Mouse (Mus musculus): ENCODE measurements at regions not wholly inside any gene's neighbourhood (a gene's known extent, or its start where the extent isn't known, plus 50 kb on each side); places are given as distances from the start of the nearest gene placed in this dataset.

DNA sequence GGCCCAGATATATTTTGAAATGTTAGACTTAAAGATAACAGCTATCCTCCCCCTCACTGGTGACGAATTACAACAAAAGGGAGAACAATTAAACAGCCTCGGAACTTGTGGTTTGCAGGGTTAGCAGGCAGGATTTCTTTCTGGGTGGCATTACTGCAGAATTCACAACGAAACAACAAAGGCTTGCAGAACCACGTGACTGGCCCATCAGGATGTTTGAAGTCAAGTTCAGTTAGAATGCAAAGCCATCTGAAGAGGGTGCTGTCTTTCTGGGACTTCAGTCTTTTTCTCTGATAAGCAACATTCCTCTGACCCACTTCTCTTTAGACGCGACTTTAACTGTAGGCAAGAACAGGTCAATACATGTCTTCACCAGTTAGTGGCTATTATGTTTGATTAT lies 436.9 kb upstream of the Sox9 start:
- in situ Hi-C loops (cut with MboI; ENCODE audit: low sequenced_read_pairs), result no loop called here

DNA sequence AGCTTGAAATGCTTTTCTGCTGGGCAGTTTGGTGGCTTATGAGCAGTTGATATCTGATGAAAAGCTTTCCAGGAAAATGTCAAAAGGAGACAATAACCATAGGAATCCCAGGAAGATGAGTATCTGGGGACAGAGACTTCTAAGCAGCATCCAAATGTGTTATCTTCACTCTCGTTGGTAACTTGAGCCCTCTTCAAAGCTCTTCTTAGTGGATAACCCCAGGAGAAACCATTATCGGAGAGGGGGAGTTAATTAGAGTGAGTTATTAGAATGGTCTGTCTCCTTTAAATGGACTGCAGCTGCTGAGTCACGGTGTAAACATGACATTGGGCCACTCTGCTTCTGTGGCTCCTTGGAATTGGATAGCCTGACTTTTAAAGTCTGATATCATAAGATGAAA lies 436.4 kb upstream of the Sox9 start:
- in situ Hi-C loops (cut with MboI; ENCODE audit: low sequenced_read_pairs), result no loop called here

DNA sequence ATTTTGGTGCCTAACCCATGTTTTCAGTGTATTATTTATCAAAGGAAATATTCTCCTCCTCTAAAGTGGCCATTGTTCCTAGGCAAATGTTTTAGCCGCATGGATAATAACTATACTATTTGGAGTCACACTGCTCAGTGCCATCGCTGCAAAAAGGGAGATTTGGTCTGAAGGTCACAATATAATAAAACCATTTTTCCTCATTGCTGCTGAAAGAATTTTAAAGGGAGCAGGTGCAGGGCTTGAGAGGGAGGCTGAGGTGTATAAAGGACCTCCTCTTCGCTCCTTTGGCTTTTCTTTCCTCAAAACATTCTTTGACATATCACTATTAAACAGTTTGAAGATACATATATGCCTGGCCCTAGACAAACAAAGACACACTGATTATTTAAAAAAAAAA lies 435.9 kb upstream of the Sox9 start:
- in situ Hi-C loops (cut with MboI; ENCODE audit: low sequenced_read_pairs), result no loop called here

DNA sequence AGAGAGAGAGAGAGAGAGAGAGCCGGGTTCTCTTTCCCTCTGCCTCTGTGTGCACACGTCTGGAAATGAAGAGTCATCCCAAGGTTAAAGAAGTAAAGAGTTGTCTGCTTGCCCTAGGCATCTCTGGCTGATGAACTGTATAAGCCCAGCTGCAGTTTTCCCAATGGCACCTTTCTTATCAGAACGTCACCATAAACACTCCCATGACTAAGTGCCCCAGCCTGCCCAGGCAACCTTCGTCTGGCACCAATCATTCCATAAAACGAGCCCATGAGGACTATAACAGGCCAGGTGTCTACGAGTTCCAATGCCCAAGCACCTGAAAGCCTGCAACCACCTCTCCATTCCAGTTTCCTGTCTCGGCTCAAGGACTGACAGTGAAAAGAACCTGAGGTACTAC lies 435.5 kb upstream of the Sox9 start:
- in situ Hi-C loops (cut with MboI; ENCODE audit: low sequenced_read_pairs), result no loop called here

DNA sequence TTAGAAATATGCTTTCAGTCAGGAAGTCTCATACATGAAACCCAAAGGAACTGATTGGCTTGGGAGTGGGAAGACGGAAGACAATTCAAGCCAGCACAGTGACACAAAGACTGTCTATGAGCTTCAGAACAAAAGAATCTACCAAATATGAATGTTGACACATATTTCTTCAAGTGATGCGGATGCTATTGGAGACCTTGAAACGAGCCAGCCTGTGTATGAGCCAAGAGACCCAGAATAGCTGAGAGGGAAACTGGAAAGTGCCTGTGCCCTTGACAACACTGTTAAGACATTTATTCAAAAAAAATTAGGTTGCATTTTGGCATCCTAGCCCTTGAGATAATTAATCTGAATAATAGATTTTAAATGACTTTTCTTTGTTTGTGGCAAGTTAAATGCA lies 426.7 kb upstream of the Sox9 start:
- in situ Hi-C loops (cut with MboI; ENCODE audit: low sequenced_read_pairs), result no loop called here

DNA sequence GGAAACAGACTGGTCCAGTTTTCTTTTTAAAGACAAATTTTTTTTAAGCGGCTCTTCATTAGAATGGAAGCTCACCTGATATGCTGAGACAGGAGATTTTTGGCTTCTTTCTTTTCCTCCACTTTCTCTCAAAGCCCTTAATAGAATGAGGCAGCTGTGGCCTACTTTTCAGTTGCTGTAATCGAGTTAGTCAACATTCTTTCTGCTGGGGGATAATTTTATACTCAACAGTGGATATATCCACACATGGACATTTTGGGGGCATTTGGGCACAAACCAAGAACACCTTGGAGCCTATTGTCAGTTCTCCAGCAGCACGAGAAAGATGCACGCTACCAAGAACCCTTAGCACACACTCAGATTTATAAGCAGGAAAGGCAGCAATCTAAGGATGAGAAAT lies 415.3 kb upstream of the Sox9 start:
- in situ Hi-C loops (cut with MboI; ENCODE audit: low sequenced_read_pairs), result no loop called here

DNA sequence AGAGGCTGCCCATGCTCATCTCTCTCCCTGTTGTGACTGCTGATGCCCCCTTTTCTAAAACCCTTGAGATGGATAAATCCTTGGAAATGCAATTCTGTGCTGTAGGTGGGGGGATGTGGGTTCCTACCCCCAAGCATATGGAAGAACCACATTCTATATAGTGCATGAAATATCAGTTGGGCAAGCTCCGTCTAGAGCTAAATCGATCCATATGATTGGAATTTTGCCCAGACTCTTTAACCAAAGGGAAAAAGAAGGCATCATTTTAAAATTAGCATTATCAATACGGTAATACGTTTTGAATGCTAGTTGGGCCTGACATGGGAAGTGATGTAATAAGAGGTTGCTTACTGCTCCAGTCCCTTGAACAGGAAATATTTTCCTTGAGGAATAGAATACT lies 411.1 kb upstream of the Sox9 start:
- in situ Hi-C loops (cut with MboI; ENCODE audit: low sequenced_read_pairs), result no loop called here

DNA sequence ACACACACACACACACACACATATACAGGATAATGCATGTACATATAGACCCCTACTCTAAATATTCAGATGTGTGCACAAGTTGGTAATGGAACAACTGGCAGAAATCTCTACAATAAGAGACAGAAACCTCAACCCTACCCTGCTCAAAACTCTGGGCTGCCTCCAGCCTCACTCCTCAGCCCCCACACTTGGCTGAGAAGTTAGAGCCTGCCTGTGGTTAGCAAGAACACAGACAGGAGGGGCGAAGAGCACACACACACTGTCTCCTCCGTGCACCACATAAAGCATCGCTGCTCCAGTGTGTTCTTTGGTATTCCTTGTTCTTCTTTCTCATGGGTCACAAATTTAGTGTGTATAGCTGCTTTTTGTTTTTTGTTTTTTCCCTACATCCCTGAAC lies 382.0 kb upstream of the Sox9 start:
- in situ Hi-C loops (cut with MboI; ENCODE audit: low sequenced_read_pairs), result no loop called here

DNA sequence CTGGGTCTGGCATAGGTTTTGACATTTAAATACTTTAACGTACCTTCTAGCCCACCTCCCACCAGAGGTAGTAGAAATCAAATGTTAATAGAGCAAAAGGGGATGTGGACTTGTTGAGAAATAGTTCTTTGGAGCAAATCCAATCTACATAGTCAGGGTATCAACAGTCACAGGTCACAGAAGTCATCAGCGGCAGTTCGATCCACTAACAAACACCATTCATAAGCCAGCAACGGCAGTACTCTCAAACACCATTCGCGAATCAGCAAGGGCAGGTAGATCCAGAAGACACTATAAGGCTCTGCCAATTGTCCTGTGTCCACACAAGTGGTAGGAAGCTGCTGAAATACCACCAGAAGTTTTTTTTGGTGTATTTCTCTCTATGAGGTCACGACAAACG lies 374.3 kb upstream of the Sox9 start:
- in situ Hi-C loops (cut with MboI; ENCODE audit: low sequenced_read_pairs), result no loop called here

DNA sequence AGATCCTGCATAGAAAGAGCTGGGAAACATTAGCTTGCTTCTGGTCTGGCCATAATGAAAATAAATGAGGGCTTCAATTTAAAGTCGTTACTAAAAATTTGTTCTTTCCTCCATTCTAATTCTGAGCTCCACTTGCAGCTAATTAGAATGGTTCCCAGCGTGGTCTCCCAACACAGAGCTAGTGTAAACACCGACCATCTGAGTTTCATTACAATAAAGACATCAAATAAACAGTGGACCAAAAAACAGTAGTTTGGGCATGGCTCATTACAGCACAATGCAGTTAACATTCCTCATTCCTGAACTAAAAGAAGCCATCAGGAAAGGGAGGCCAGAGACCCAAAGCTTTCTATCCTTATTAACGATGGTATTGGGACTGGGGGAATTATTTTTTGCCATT lies 369.6 kb upstream of the Sox9 start:
- in situ Hi-C loops (cut with MboI; ENCODE audit: low sequenced_read_pairs), result no loop called here

DNA sequence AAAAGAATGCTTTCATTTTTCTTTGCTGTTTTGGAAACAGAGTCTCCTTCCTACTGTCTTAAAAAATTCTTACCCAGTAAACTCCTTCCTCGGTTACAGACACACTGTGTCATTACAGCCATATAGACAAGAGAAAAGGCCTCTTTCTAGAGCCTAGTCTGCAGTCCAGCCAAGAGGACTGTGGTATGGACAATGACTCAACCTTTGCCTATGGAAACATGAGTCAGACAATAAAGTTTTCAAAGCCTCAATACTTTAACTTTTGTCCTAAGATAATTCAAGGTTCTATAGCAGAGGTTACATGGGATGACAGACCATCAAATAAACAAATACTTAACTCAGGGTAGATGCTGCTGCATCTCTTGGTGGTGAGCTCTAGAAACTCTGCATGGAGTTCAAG lies 339.4 kb upstream of the Sox9 start:
- in situ Hi-C loops (cut with MboI; ENCODE audit: low sequenced_read_pairs), result no loop called here

DNA sequence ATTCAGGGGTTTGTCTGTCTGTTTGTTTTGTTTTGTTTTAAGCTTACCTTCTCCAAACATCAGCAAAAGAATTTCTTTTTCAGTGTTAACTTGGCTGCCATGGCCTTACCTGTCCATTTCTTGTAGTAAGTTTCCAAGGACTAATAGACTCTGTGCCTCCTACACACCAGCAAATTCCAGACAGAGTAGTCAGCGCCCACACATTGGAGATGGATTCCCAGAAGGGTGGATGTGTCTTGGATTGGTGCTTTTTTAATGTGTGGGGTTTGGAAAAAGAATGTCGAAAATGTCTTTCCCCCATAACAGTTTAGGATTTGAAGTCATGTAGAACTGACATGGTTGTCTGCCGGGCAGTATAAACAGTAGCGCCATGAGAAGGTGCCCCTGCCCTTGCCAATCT lies 338.1 kb upstream of the Sox9 start:
- in situ Hi-C loops (cut with MboI; ENCODE audit: low sequenced_read_pairs), result no loop called here

DNA sequence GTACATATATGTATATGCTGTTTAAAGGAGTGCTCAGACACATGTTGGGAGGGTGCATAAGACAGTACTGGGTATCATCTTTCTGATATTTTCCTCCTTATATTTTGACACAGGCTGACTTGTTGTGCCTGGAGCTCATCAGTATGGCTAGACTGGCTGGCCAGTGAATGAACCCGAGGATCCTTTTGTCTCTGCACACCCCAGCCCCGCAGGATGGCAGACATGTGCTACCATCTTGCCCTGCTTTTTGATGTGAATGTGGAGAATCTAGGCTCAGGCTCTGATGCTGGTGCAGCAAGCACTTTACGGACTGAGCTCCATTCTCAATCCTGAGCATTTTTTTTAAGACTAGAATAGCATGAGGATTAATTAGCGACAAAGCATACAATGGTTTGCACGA lies 332.4 kb upstream of the Sox9 start:
- in situ Hi-C loops (cut with MboI; ENCODE audit: low sequenced_read_pairs), result no loop called here

DNA sequence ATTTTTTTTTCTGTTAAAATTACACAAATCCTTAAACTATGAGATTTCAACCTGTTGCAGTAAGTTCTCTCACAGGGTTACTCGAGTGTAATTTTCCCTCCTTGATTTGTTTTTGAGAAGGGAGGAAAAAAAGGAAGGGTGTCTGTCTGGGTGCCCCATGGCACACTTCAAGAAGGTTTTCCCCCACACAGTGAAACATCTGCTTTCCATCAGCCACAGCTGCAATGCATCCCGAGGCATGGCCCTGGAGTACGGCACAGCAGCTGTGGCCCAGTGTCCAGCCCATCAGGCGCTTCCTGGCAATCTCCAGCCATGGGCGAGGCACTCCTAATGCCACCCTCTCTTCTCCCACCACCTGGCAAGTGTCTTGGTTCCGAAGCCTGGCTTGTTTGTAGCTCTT lies 331.8 kb upstream of the Sox9 start:
- in situ Hi-C loops (cut with MboI; ENCODE audit: low sequenced_read_pairs), result no loop called here

DNA sequence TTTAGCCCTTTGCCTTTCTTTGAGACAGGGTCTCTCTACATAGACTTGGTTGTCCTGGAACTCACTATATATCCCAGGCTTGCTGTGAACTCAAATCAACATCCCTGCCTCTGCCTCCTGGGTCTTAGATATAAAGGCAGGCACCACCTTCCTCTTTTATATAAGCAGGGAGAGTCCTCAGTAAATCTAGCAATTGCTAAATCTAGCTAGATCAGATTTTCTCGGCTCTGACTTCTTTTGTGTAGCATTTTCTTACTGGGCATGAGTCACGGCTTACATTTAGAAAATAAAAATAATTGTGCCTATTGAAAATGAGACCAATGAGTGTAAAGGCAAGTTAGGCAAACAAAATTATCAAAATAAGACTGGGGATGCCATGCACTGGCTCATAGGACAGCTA lies 323.9 kb upstream of the Sox9 start:
- in situ Hi-C loops (cut with MboI; ENCODE audit: low sequenced_read_pairs), result no loop called here

DNA sequence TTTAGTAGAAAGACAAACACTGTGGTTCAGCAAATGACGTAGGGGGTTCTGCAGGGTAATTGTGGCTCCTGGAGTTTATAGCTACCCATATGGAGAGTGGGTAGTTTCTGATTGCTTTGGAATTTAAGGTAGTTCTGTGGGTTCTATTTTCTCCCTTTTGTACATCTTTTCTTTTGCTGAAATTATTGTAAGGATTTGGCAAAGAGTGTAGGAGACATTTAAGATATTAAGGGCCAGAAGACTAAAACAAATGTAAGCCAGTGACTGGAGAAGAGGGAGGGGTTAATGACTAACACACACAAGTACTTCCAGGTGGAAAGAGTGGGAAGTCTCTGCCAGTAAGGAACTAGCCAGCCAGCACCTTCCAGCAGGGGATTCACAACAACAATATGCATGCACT lies 318.9 kb upstream of the Sox9 start:
- in situ Hi-C loops (cut with MboI; ENCODE audit: low sequenced_read_pairs), result no loop called here

DNA sequence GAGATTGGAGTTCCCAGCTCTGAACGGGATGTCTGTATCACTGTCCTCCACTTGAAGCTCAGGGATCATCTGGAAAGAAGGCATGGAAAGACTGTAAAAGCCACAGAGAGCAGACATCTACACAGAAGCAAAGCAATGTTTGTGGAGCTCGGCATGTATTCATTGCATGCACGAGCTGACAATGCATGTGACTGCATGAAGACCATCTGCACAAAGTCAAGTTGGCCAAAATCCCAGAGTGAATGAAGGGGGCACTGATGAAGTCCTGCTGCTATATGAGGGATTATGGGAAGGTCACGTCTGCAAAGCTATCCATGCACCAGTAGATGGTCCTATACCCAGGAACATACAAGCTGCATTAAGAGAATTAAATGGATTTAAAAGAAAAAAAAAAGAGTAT lies 317.6 kb upstream of the Sox9 start:
- in situ Hi-C loops (cut with MboI; ENCODE audit: low sequenced_read_pairs), result no loop called here

DNA sequence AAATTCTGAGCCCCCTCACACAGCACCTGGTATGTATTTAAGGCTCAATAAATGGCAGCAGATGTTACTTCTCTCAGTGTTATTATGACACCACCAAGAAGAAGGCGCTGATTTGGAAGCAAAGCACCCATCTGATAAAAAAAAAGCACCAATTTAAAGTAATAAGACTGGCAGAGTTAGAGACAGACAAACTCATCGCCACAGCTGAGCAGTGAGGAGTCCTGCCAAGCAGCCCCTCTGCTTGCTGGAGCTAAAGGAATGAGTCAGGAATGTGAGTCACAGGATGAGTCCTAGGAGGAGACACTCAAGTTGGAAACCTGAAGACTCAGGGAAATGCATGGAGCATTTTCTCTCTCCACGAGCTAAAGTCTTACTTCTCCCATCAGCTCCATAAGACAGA lies 311.7 kb upstream of the Sox9 start:
- in situ Hi-C loops (cut with MboI; ENCODE audit: low sequenced_read_pairs), result no loop called here

DNA sequence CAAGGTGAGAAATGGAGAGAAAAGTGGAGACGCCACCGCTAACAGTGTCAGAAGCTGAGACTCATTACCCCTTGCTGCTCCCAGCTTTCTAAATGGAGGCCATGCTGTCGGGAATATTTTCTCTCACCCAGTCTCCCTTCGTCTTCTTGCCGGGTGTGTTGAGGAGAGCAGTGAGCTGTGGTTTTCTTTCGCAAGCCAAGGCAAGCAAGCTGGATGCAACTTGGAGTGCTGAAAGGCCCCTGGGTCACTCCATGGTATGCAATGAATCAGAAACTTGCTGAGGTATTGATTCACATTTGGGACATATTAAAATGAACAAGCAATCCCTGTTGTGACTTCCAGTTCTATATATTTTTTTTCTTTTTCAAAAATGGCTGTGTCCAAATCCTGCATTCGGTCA lies 308.8 kb upstream of the Sox9 start:
- in situ Hi-C loops (cut with MboI; ENCODE audit: low sequenced_read_pairs), result no loop called here

DNA sequence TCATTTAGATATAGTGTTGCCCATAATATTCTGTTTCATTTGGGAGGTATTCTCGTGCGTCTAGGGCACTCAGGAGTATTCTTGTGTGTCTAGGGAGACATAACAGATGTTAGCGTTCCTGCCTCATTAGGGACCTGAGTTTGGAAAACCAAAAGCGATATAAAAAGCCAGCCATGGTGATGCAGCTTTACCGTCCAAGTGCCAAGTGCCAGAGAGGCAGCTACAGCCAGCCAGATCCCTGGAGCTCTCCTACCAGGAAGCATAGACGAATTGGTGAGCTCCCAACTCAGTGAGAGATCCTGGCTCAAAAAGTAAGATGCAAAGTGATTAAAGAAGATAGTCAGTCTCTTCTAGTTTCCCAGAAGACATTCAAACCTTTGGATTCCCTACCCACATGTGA lies 308.3 kb upstream of the Sox9 start:
- in situ Hi-C loops (cut with MboI; ENCODE audit: low sequenced_read_pairs), result no loop called here

DNA sequence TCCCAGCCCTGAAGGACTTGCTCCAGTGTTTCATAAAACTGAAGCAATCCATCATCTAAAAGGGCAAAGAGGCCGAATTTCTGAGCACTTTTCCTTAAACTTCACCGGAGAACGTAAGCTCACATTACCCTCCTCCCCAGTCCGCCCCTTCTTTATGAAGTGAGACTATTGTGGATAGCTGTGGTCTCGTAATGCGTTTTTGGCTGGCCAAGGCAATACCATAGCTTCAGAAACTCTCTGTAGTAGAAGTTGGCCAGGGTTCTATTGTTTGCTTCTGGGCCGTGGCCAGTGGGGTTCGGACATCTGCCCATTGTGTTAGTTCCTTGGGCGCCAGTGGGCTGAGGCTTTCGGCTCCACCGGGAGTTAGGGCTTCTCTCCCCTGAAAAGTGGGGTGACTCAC lies 301.7 kb upstream of the Sox9 start:
- in situ Hi-C loops (cut with MboI; ENCODE audit: low sequenced_read_pairs), result no loop called here

DNA sequence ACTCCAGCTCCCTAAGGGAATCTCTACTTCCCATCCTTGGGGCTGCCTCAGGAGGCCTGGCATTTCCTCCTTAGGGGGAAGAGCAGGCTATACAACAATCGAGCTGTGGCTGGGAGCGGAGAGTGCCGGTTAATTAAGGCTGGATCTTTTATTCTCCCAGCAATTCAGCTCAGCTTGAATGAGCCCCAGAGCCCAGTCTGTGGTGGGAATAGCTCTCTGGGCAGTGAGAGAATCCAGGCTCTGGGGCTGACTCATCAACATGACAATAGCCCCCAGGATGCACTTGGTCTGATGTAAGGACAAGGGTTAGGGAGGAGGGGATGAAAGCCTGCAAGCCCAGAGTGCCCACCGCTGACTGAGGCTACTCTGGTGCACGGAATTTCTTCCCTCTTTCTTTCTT lies 280.2 kb upstream of the Sox9 start:
- in situ Hi-C loops (cut with MboI; ENCODE audit: low sequenced_read_pairs), result no loop called here

DNA sequence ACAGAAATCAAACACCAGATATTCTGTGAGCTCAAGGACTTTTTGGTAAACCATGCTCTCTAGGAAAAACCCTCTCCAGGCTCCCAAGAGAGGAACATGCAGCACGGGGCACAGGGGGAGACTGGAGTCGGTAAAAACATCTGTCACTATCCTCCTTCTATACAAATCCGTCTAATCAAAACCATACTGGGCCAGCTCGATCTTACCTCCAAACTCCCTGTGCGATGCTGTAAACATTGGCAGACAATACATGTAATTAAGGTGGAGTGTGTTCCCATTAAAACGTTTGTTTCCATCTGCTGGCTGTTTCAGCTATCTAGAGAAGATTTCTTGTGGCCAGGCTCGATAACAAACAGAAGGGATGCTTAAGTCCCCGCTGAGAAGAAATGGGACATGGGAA lies 262.9 kb upstream of the Sox9 start:
- in situ Hi-C loops (cut with MboI; ENCODE audit: low sequenced_read_pairs), result no loop called here

DNA sequence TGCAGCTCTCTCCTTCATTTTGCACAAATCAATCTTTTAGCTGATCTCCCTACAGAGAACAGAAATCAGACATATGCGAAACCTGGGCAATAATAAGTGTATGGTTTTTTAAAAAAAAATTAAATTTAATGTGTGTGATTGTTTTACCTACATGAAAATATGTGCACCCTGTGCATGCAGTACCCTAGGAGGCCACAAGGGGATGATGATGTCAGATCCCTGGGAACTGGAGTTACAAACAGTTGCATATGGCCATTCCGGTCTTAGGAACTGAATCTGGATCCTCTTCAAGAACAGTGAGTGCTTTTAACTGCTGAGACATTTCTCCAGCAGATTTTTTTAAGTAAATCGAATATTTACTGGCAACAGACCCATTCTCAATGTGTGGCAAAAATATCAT lies 257.0 kb upstream of the Sox9 start:
- in situ Hi-C loops (cut with MboI; ENCODE audit: low sequenced_read_pairs), result no loop called here

Data from CH12F3 (cell line).